Mouse (Mus musculus) NIH3T3 (cell line): ENCODE measurements around the gene Il18.

ENCODE experiments used
- DNase-seq: peaks from one replicate; pipeline ENCODE4 v3.0.0-alpha.2; 2012; ENCODE audit warnings: low read depth

Gene Il18

GRCm38 (mm10) chr9:50554241-50555093, at the start of gene Il18:
Gene Il18 (plus strand): TSS chr9:50554827.
- peak; percentile 83 for DNase-seq

GRCm38 (mm10) chr9:50505405-50505804, 49.2 kb upstream of the Il18 start:
- DNase-seq, result no peak

GRCm38 (mm10) chr9:50507570-50507969, 47.1 kb upstream of the Il18 start:
- DNase-seq, result no peak

GRCm38 (mm10) chr9:50515462-50515861, 39.2 kb upstream of the Il18 start:
- DNase-seq, result no peak

- peak; percentile 54 for DNase-seq
Observed at GRCm38 (mm10) chr9:50518781-50519180, 35.8 kb upstream of the Il18 start.

- DNase-seq, result peak; percentile 15
Observed at GRCm38 (mm10) chr9:50520748-50521147, 33.9 kb upstream of the Il18 start.

GRCm38 (mm10) chr9:50521562-50521961, 33.1 kb upstream of the Il18 start:
- DNase-seq, result no peak

GRCm38 (mm10) chr9:50522574-50522973, 32.1 kb upstream of the Il18 start:
- DNase-seq, result no peak

- no peak for DNase-seq
Observed at GRCm38 (mm10) chr9:50524936-50525335, 29.7 kb upstream of the Il18 start.

- DNase-seq, result no peak
Observed at GRCm38 (mm10) chr9:50525585-50525984, 29.0 kb upstream of the Il18 start.

GRCm38 (mm10) chr9:50527860-50528259, 26.8 kb upstream of the Il18 start:
- no peak for DNase-seq

GRCm38 (mm10) chr9:50528293-50528892, 26.2 kb upstream of the Il18 start, which contains the start of gene Pts:
Gene Pts (minus strand): TSS chr9:50528724.
- peak; percentile 98 for DNase-seq

GRCm38 (mm10) chr9:50530890-50531289, 23.7 kb upstream of the Il18 start:
- peak; percentile 69 for DNase-seq

- no peak for DNase-seq
Observed at GRCm38 (mm10) chr9:50533328-50533727, 21.3 kb upstream of the Il18 start.

- DNase-seq, result no peak
Observed at GRCm38 (mm10) chr9:50533791-50534190, 20.8 kb upstream of the Il18 start.

GRCm38 (mm10) chr9:50535930-50536329, 18.7 kb upstream of the Il18 start:
- no peak for DNase-seq

GRCm38 (mm10) chr9:50536603-50537135, 18.0 kb upstream of the Il18 start:
- no peak for DNase-seq

GRCm38 (mm10) chr9:50537295-50537694, 17.3 kb upstream of the Il18 start:
- peak; percentile 35 for DNase-seq

GRCm38 (mm10) chr9:50540170-50540569, 14.5 kb upstream of the Il18 start:
- no peak for DNase-seq

GRCm38 (mm10) chr9:50542401-50542800, 12.2 kb upstream of the Il18 start:
- peak; percentile 68 for DNase-seq

GRCm38 (mm10) chr9:50547859-50548478, 6.7 kb upstream of the Il18 start:
- DNase-seq, result no peak

- no peak for DNase-seq
Observed at GRCm38 (mm10) chr9:50548936-50549335, 5.7 kb upstream of the Il18 start.

- peak; percentile 25 for DNase-seq
Observed at GRCm38 (mm10) chr9:50552206-50552605, 2.4 kb upstream of the Il18 start.
